Mouse (Mus musculus) kidney, embryonic 14.5 days (tissue): ENCODE data around the gene Cdk10. TPM values are rescaled to one million over a fixed set of nuclear protein-coding genes. Genes with fewer than 3 reads are reported as not detected.
"Not testable (repeated sequence)": the region's sequence is repeated elsewhere in the genome, so short reads cannot be mapped to it uniquely, and the experiment has no call there.

ENCODE experiments used
- ATAC-seq: fragments of 200-750 bp; cut with Nextera tagmentation; 2 replicates; pipeline ENCODE4 v1.8.0; 2017; ENCODE audit warnings: moderate number of reproducible peaks, mild to moderate bottlenecking, moderate TSS enrichment, moderate library complexity; ENCODE audit not compliant: low FRiP score, low TSS enrichment
- H3K27ac ChIP-seq: fragments of 300-500 bp; sonication (generic); 2 replicates; pipeline ENCODE4 v1.5.1; 2014; ENCODE audit warnings: low read depth, mild to moderate bottlenecking, low read length, moderate library complexity, mixed read lengths
- H3K27me3 ChIP-seq: fragments of 300-500 bp; sonication (generic); 2 replicates; pipeline ENCODE4 v1.6.1; 2014; ENCODE audit warnings: mild to moderate bottlenecking, low read length; ENCODE audit not compliant: control insufficient read depth, insufficient read depth
- H3K36me3 ChIP-seq: fragments of 300-500 bp; sonication (generic); 2 replicates; pipeline ENCODE4 v1.6.1; 2014; ENCODE audit warnings: low read length, mixed read lengths; ENCODE audit not compliant: control insufficient read depth, insufficient read depth
- H3K4me1 ChIP-seq: fragments of 300-500 bp; sonication (generic); 2 replicates; pipeline ENCODE4 v1.6.1; 2014; ENCODE audit warnings: low read length, mixed read lengths; ENCODE audit not compliant: control insufficient read depth, insufficient read depth
- H3K4me2 ChIP-seq: fragments of 300-500 bp; sonication (generic); replicated peaks from 2 replicates; pipeline ENCODE4 v1.6.1; 2014; ENCODE audit warnings: low read depth, mild to moderate bottlenecking, low read length
- H3K4me3 ChIP-seq: fragments of 300-500 bp; sonication (generic); 2 replicates; pipeline ENCODE4 v1.5.1; 2014; ENCODE audit warnings: mild to moderate bottlenecking, low read length
- H3K9ac ChIP-seq: fragments of 300-500 bp; sonication (generic); 2 replicates; pipeline ENCODE4 v1.6.1; 2014; ENCODE audit warnings: low read depth, mild to moderate bottlenecking, low read length, moderate library complexity
- H3K9me3 ChIP-seq: fragments of 300-500 bp; sonication (generic); 2 replicates; pipeline ENCODE4 v1.6.1; 2016; ENCODE audit warnings: low read length; ENCODE audit not compliant: control insufficient read depth
- WGBS: fragments of 180-500 bp; shearing (Covaris S2); extraction: QIAGEN DNeasy Blood & Tissue Kit; methylation state at CpG from one replicate; pipeline ENCODE4 v1.1.7; 2014; 5-methylcytosine and 5-hydroxymethylcytosine counted together
- polyA plus RNA-seq: library from polyadenylated mRNA; unstranded; fragments of >200 nt; fragmentation: Nextera tagmentation; extraction: Ambion mirVana; gene quantifications from 2 replicates; pipeline ENCODE4 v1.2.1, GENCODE M21; 2014

Cdk10 gene
- polyA plus RNA-seq, 1 experiment from 2014 or later: 33.5 TPM

- Histone ChIP-seq H3K4me1 (peaks cover 19% of the 10 kb centered on the region), H3K9ac (peak overlapping the region; percentile 96), H3K36me3 (peaks cover 49% of the 10 kb centered on the region), H3K4me2 (peak overlapping the region; percentile 95), H3K9me3 (no peaks in the 10 kb centered on the region), H3K27me3 (no peaks in the 10 kb centered on the region), H3K4me3 (peak overlapping the region; percentile 98), H3K27ac (peak overlapping the region; percentile 80)
- peak; percentile 60 for ATAC-seq
- under 1% methylated on average over 39 of the region's 40 CpGs for WGBS
These were observed 28.9 kb downstream of the Cdk10 start for GRCm38 (mm10) chr8:123253451-123254098.

DNA sequence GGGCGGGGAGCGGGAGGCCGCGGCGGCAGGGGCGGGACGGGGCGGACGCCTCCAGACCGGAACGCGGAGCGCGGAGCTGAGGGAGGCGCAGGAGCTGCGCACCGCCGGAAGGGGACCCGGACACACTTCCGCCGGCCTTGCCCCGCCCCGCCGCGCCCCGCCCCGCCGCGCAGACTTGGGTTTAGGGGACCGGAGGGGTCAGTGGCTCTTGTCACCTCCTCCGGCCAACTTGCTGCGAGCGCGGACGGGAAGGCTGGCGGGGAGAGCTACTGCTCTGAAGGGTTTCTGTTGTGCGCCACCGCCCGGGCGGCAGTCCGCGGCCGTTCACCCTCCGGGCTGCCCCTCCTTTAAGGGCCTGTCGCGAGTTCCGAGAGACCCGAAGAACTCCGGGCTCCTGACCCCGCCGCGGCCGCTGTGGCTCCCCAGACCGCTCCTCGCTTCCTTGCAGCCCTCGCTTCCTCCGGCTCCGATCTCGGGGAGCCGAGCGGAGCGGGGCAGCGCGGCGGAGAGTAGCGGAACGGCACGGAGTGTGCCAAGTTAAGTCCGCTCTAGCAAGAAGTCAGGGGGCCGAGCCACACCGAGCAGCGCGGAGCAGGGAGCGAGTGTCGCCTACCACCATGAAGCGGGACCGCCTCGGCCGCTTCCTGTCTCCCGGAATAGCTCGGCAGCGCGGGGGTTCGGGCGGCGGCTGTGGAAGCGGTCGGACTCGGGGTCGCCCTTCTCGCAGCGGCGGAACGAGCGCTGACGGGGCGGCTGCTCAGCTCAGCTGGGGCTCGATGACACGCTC is 29.6 kb downstream of the Cdk10 start, which contains the start of the genes Zfp276 and Vps9d1:
TSS of gene Zfp276 (plus strand) at position 97 of the 787 bp plus-strand sequence.
TSS of gene Vps9d1 (minus strand) at position 250 of the 787 bp plus-strand sequence.
- Histone ChIP-seq H3K4me1 (peaks cover 19% of the 10 kb centered on the region), H3K27ac (peak within 1 kb of the TSS; percentile 80), H3K9me3 (no peaks in the 10 kb centered on the region), H3K4me2 (peak within 1 kb of the TSS; percentile 95), H3K4me3 (peak within 1 kb of the TSS; percentile 98), H3K9ac (peak within 1 kb of the TSS; percentile 96), H3K27me3 (no peaks in the 10 kb centered on the region), H3K36me3 (peaks cover 48% of the 10 kb centered on the region)
- under 1% methylated on average over 87 of the region's 99 CpGs for WGBS
- ATAC-seq: peak; percentile 96

- no peaks in the 10 kb centered on the region for H3K9me3 ChIP-seq
- H3K4me2 ChIP-seq: peak overlapping the region; percentile 95
- H3K27ac ChIP-seq: no peak overlapping the region
- no peak for ATAC-seq
- H3K4me1 ChIP-seq: peaks cover 19% of the 10 kb centered on the region
- peak overlapping the region; percentile 96; the same call in 1 of the 2 replicates for H3K9ac ChIP-seq
- H3K4me3 ChIP-seq: peak overlapping the region; percentile 98
- H3K27me3 ChIP-seq: no peaks in the 10 kb centered on the region
- WGBS: 69% methylated on average over 6 of the region's 6 CpGs
- peaks cover 51% of the 10 kb centered on the region for H3K36me3 ChIP-seq
These were observed 30.5 kb downstream of the Cdk10 start for GRCm38 (mm10) chr8:123255170-123255569.

GRCm38 (mm10) chr8:123257114-123257513 is 32.5 kb downstream of the Cdk10 start:
- H3K4me1 ChIP-seq: peaks cover 19% of the 10 kb centered on the region
- no peak overlapping the region for H3K27ac ChIP-seq
- 93% methylated on average over 3 of the region's 3 CpGs for WGBS

GRCm38 (mm10) chr8:123257593-123257992 is 33.0 kb downstream of the Cdk10 start:
- H3K27ac ChIP-seq, H3K9me3 ChIP-seq, H3K27me3 ChIP-seq, H3K4me3 ChIP-seq, H3K9ac ChIP-seq, H3K4me2 ChIP-seq, ATAC-seq: not testable (repeated sequence)
- WGBS: 94% methylated on average over 8 of the region's 8 CpGs
- Histone ChIP-seq H3K36me3 (peaks cover 50% of the 10 kb centered on the region), H3K4me1 (peaks cover 16% of the 10 kb centered on the region)

More at GRCm38 (mm10) chr8:123257114-123257513, 32.5 kb downstream of the Cdk10 start:
- H3K27me3 ChIP-seq: no peaks in the 10 kb centered on the region
- no peak for ATAC-seq
- no peak overlapping the region for H3K9ac ChIP-seq
- no peak overlapping the region for H3K4me3 ChIP-seq
- H3K9me3 ChIP-seq: no peaks in the 10 kb centered on the region
- H3K36me3 ChIP-seq: peaks cover 50% of the 10 kb centered on the region
- H3K4me2 ChIP-seq: no peak overlapping the region

- Histone ChIP-seq H3K4me3 (no peak overlapping the region), H3K27ac (no peak overlapping the region), H3K36me3 (peaks cover 72% of the 10 kb centered on the region), H3K4me1 (no peaks in the 10 kb centered on the region), H3K4me2 (no peak overlapping the region), H3K9ac (no peak overlapping the region), H3K27me3 (no peaks in the 10 kb centered on the region), H3K9me3 (no peaks in the 10 kb centered on the region)
- peak; percentile 40; the same call in 1 of the 2 replicates for ATAC-seq
- WGBS: 60% methylated on average over 14 of the region's 14 CpGs
These were observed 43.4 kb downstream of the Cdk10 start for GRCm38 (mm10) chr8:123267926-123268656.

GRCm38 (mm10) chr8:123271147-123271546 is 46.5 kb downstream of the Cdk10 start:
- peaks cover 68% of the 10 kb centered on the region for H3K36me3 ChIP-seq

DNA sequence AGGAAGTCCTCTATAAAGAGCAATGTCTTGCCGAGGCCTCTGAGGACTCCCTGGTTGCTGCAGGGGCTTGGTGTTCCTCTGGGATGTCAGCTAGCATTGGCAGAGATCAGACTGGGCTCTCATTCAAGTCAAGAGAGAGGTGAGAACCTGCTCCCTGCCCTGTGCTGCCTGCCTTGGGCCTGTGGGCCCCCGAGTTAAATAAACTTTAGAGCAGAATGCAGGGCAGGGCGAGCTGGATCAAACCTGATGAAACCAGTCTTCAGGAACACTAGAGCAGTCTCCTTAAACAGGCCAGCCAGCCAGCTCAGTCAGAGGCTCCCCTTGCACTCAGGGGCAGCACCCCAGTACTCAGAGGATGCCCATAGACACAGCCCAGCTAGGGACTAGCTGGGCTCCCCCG is 47.3 kb downstream of the Cdk10 start:
- Histone ChIP-seq H3K36me3 (peaks cover 66% of the 10 kb centered on the region), H3K4me3 (no peak overlapping the region), H3K4me2 (no peak overlapping the region), H3K4me1 (no peaks in the 10 kb centered on the region), H3K27me3 (no peaks in the 10 kb centered on the region), H3K9me3 (no peaks in the 10 kb centered on the region), H3K9ac (no peak overlapping the region), H3K27ac (no peak overlapping the region)
- ATAC-seq: no peak
- 75% methylated on average over 4 of the region's 4 CpGs for WGBS

More at GRCm38 (mm10) chr8:123271147-123271546, 46.5 kb downstream of the Cdk10 start:
- Histone ChIP-seq H3K27ac (no peak overlapping the region), H3K9me3 (no peaks in the 10 kb centered on the region), H3K4me1 (no peaks in the 10 kb centered on the region), H3K4me2 (no peak overlapping the region), H3K27me3 (no peaks in the 10 kb centered on the region), H3K4me3 (no peak overlapping the region), H3K9ac (no peak overlapping the region)
- WGBS: 93% methylated on average over 10 of the region's 10 CpGs
- no peak for ATAC-seq
